Comparison of ENCODE assay signal across 8 mouse cellular contexts in the genomic region with DNA sequence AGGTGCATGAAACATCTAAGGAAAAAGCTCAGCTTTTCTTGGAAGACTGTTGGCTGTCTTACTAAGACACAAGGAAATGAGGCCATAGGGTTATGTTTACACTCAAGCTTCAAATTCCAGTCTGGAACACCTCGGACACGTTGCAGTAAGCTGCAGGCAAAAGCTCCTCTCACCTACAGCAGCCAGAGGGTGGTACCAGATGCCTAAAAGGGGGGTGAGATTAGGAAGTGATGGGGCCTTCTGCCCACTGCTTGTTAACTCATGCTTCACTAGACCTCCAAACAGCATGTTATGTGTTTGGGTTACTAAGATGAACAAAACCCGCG. TPM values are rescaled to one million over a fixed set of nuclear protein-coding genes. Genes with fewer than 3 reads are reported as not detected.
DNase-seq lines count a peak whose midpoint lies in the region; ATAC-seq lines count a peak whose summit lies in the region.

No protein-coding gene starts in this region.

- peak; percentile 74; the same call in 1 of the 2 replicates for ATAC-seq in kidney, embryonic 15.5 days (replicated peaks; ENCODE audit: low FRiP score)
- ATAC-seq in common myeloid progenitor, adult 5-6 weeks (replicated peaks; ENCODE audit: low read depth, poor library complexity, severe bottlenecking), result peak; percentile 46; the same call in 1 of the 2 replicates
- ATAC-seq in hindbrain, embryonic 16.5 days, result peak; percentile 70
- ATAC-seq in midbrain, embryonic 14.5 days (ENCODE audit: low FRiP score, low TSS enrichment), result no peak

- DNase-seq in kidney, adult 9 months, result no peak
- no peak for DNase-seq in midbrain, embryonic 14.5 days
- DNase-seq in urinary bladder, postnatal 14 days (ENCODE audit: low spot score), result no peak
- DNase-seq in ovary, postnatal 10 days (ENCODE audit: low spot score), result no peak
- no peak for DNase-seq in layer of hippocampus, adult 18-20 months (ENCODE audit: low spot score in 2 of 2)

- peak overlapping the region; percentile 55 for H3K4me2 ChIP-seq in kidney, embryonic 15.5 days
- peak overlapping the region; percentile 51 for H3K4me2 ChIP-seq in hindbrain, embryonic 16.5 days (ENCODE audit: low read length)
- H3K4me2 ChIP-seq in midbrain, embryonic 14.5 days (ENCODE audit: low read length), result peak overlapping the region; percentile 52

- H3K4me3 ChIP-seq in kidney, embryonic 15.5 days (replicated peaks), result peak overlapping the region; percentile 62
- H3K4me3 ChIP-seq in hindbrain, embryonic 16.5 days (ENCODE audit: low read length), result peak overlapping the region; percentile 56
- H3K4me3 ChIP-seq in midbrain, embryonic 14.5 days (replicated peaks; ENCODE audit: low read depth, low read length), result peak overlapping the region; percentile 51

- H3K27me3 ChIP-seq in kidney, embryonic 15.5 days, result no peaks in the 10 kb centered on the region
- no peaks in the 10 kb centered on the region for H3K27me3 ChIP-seq in hindbrain, embryonic 16.5 days (replicated peaks; ENCODE audit: control insufficient read depth, insufficient read depth, low read length)
- no peaks in the 10 kb centered on the region for H3K27me3 ChIP-seq in midbrain, embryonic 14.5 days (ENCODE audit: control insufficient read depth, insufficient read depth, low read length)

- H3K4me1 ChIP-seq in kidney, embryonic 15.5 days, result no peaks in the 10 kb centered on the region
- peaks cover 2% of the 10 kb centered on the region; the same call in 1 of the 2 replicates for H3K4me1 ChIP-seq in hindbrain, embryonic 16.5 days (ENCODE audit: control insufficient read depth, insufficient read depth, low read depth, low read length)
- H3K4me1 ChIP-seq in midbrain, embryonic 14.5 days (ENCODE audit: control insufficient read depth, insufficient read depth, low read length), result peaks cover 5% of the 10 kb centered on the region; the same call in 1 of the 2 replicates

- 20% methylated on average over 4 of the region's 4 CpGs for WGBS in kidney, embryonic 15.5 days
- WGBS in hindbrain, embryonic 16.5 days, result 15% methylated on average over 4 of the region's 4 CpGs
- WGBS in midbrain, embryonic 14.5 days, result 16% methylated on average over 4 of the region's 4 CpGs

- 0 out of 2 replicates have a peak overlapping the region, but pooled peaks have one; percentile 59 for H3K9ac ChIP-seq in kidney, embryonic 15.5 days
- peak overlapping the region; percentile 74 for H3K9ac ChIP-seq in hindbrain, embryonic 16.5 days (ENCODE audit: low read depth, low read length)
- H3K9ac ChIP-seq in midbrain, embryonic 14.5 days (replicated peaks; ENCODE audit: low read length), result peak overlapping the region; percentile 59

- H3K36me3 ChIP-seq in kidney, embryonic 15.5 days, result peaks cover 17% of the 10 kb centered on the region; the same call in 1 of the 2 replicates
- H3K36me3 ChIP-seq in hindbrain, embryonic 16.5 days (ENCODE audit: control insufficient read depth, insufficient read depth, low read length), result peaks cover 4% of the 10 kb centered on the region; the same call in 1 of the 2 replicates
- peaks cover 8% of the 10 kb centered on the region; the same call in 1 of the 2 replicates for H3K36me3 ChIP-seq in midbrain, embryonic 14.5 days (ENCODE audit: control insufficient read depth, insufficient read depth, low read length)

- H3K9me3 ChIP-seq in kidney, embryonic 15.5 days (replicated peaks), result no peaks in the 10 kb centered on the region
- H3K9me3 ChIP-seq in hindbrain, embryonic 16.5 days (ENCODE audit: control insufficient read depth, low read length), result no peaks in the 10 kb centered on the region
- H3K9me3 ChIP-seq in midbrain, embryonic 14.5 days (ENCODE audit: control insufficient read depth, low read length), result no peaks in the 10 kb centered on the region

- H3K27ac ChIP-seq in kidney, embryonic 15.5 days, result peak overlapping the region; percentile 97
- peak overlapping the region; percentile 94 for H3K27ac ChIP-seq in hindbrain, embryonic 16.5 days (ENCODE audit: low read depth, low read length)
- peak overlapping the region; percentile 97 for H3K27ac ChIP-seq in midbrain, embryonic 14.5 days (replicated peaks; ENCODE audit: low read depth, low read length)

RNA-seq across cellular contexts. Expression of gene Htatsf1, which starts 0.6 kb away (rescaled TPM):
- 70.3 and 70.5 TPM in 2 replicates for polyA plus RNA-seq in kidney, embryonic 15.5 days (2015; fragmentation: Nextera tagmentation; extraction: Ambion mirVana)
- total RNA-seq in common myeloid progenitor, adult 5-6 weeks (2017), result 92.6 and 95.2 TPM in 2 replicates
- 80.7 and 86.0 TPM in 2 replicates for polyA plus RNA-seq in hindbrain, embryonic 16.5 days (2015; fragmentation: Nextera tagmentation; extraction: Ambion mirVana)
- 77.6 and 89.3 TPM in 2 replicates for polyA plus RNA-seq in midbrain, embryonic 14.5 days (2014; fragmentation: Nextera tagmentation; extraction: Ambion mirVana)
- 10 to 100 TPM; 57.8 to 59.0 TPM for total RNA-seq in layer of hippocampus, adult 18-20 months (2021)

RNA-seq across cellular contexts. Expression of gene Brs3, which starts 9.9 kb away (rescaled TPM):
- not detected in 2 replicates for polyA plus RNA-seq in kidney, embryonic 15.5 days (2015; fragmentation: Nextera tagmentation; extraction: Ambion mirVana)
- not detected in 2 replicates for total RNA-seq in common myeloid progenitor, adult 5-6 weeks (2017)
- polyA plus RNA-seq in hindbrain, embryonic 16.5 days (2015; fragmentation: Nextera tagmentation; extraction: Ambion mirVana), result 0.39 and 0.41 TPM in 2 replicates
- polyA plus RNA-seq in midbrain, embryonic 14.5 days (2014; fragmentation: Nextera tagmentation; extraction: Ambion mirVana), result 0.08 TPM in 1 of 2 replicates, not detected in the other
- total RNA-seq in layer of hippocampus, adult 18-20 months (2021), result not detected

RNA-seq across cellular contexts. Expression of gene Vgll1, which starts 35.1 kb away (rescaled TPM):
- polyA plus RNA-seq in kidney, embryonic 15.5 days (2015; fragmentation: Nextera tagmentation; extraction: Ambion mirVana), result not detected in 2 replicates
- not detected in 2 replicates for total RNA-seq in common myeloid progenitor, adult 5-6 weeks (2017)
- not detected in 2 replicates for polyA plus RNA-seq in hindbrain, embryonic 16.5 days (2015; fragmentation: Nextera tagmentation; extraction: Ambion mirVana)
- polyA plus RNA-seq in midbrain, embryonic 14.5 days (2014; fragmentation: Nextera tagmentation; extraction: Ambion mirVana), result not detected in 2 replicates
- total RNA-seq in layer of hippocampus, adult 18-20 months (2021), result not detected
